Mouse (Mus musculus): ENCODE measurements at regions not wholly inside any gene's neighbourhood (a gene's known extent, or its start where the extent isn't known, plus 50 kb on each side); places are given as distances from the start of the nearest gene placed in this dataset.
A peak's percentile ranks its signal among the peaks of the same experiment; 100 is the strongest.
"Not testable (repeated sequence)": the region's sequence is repeated elsewhere in the genome, so short reads cannot be mapped to it uniquely, and the experiment has no call there.

GRCm38 (mm10) chr14:53121704-53122103 lies 626.2 kb upstream of the Olfr1507 start:
- not testable (repeated sequence) for ATAC-seq (ENCODE audit: insufficient read depth, low read depth); DNase-seq (ENCODE audit: low spot score); H3K4me3 ChIP-seq (ENCODE audit: low read depth, low read length); H3K36me3 ChIP-seq (replicated peaks; ENCODE audit: control insufficient read depth, insufficient read depth, low read length); H3K27me3 ChIP-seq (ENCODE audit: control insufficient read depth, insufficient read depth, low read length); H3K4me1 ChIP-seq (ENCODE audit: control insufficient read depth, insufficient read depth); H3K27ac ChIP-seq (ENCODE audit: low read depth); H3K9ac ChIP-seq (replicated peaks; ENCODE audit: low read depth, low read length); H3K4me2 ChIP-seq (ENCODE audit: low read depth, low read length); H3K9me3 ChIP-seq (replicated peaks; ENCODE audit: control insufficient read depth, low read length)
- WGBS, result 3% methylated on average over 2 of the region's 3 CpGs
- TF ChIP-seq CTCF (IDR thresholded peaks at IDR 0.05; ENCODE audit: low read depth), result peak; percentile 33; the same call in 1 of the 2 replicates

GRCm38 (mm10) chr14:53109732-53110131 lies 614.2 kb upstream of the Olfr1507 start:
- H3K27ac ChIP-seq (ENCODE audit: low read depth), result not testable (repeated sequence)

GRCm38 (mm10) chr14:53101362-53101761 lies 605.8 kb upstream of the Olfr1507 start:
- not testable (repeated sequence) for H3K4me3 ChIP-seq (ENCODE audit: low read depth, low read length); H3K27ac ChIP-seq (ENCODE audit: low read depth); H3K9me3 ChIP-seq (replicated peaks; ENCODE audit: control insufficient read depth, low read length); H3K9ac ChIP-seq (replicated peaks; ENCODE audit: low read depth, low read length); H3K4me2 ChIP-seq (ENCODE audit: low read depth, low read length); H3K4me1 ChIP-seq (ENCODE audit: control insufficient read depth, insufficient read depth); H3K27me3 ChIP-seq (ENCODE audit: control insufficient read depth, insufficient read depth, low read length); ATAC-seq (ENCODE audit: insufficient read depth, low read depth); H3K36me3 ChIP-seq (replicated peaks; ENCODE audit: control insufficient read depth, insufficient read depth, low read length)
- 26% methylated on average over 5 of the region's 5 CpGs for WGBS
- peak; percentile 8 for DNase-seq (ENCODE audit: low spot score)

More at GRCm38 (mm10) chr14:53109732-53110131, 614.2 kb upstream of the Olfr1507 start:
- not testable (repeated sequence) for H3K4me1 ChIP-seq (ENCODE audit: control insufficient read depth, insufficient read depth); H3K4me2 ChIP-seq (ENCODE audit: low read depth, low read length); H3K27me3 ChIP-seq (ENCODE audit: control insufficient read depth, insufficient read depth, low read length); DNase-seq (ENCODE audit: low spot score); H3K9ac ChIP-seq (replicated peaks; ENCODE audit: low read depth, low read length); H3K9me3 ChIP-seq (replicated peaks; ENCODE audit: control insufficient read depth, low read length); ATAC-seq (ENCODE audit: insufficient read depth, low read depth); H3K36me3 ChIP-seq (replicated peaks; ENCODE audit: control insufficient read depth, insufficient read depth, low read length); H3K4me3 ChIP-seq (ENCODE audit: low read depth, low read length)
- 68% methylated on average over 3 of the region's 3 CpGs for WGBS

- not testable (repeated sequence) for ATAC-seq (ENCODE audit: insufficient read depth, low read depth); H3K4me1 ChIP-seq (ENCODE audit: control insufficient read depth, insufficient read depth); H3K27ac ChIP-seq (ENCODE audit: low read depth); H3K36me3 ChIP-seq (replicated peaks; ENCODE audit: control insufficient read depth, insufficient read depth, low read length); DNase-seq (ENCODE audit: low spot score); H3K9ac ChIP-seq (replicated peaks; ENCODE audit: low read depth, low read length); H3K9me3 ChIP-seq (replicated peaks; ENCODE audit: control insufficient read depth, low read length); H3K4me2 ChIP-seq (ENCODE audit: low read depth, low read length); H3K27me3 ChIP-seq (ENCODE audit: control insufficient read depth, insufficient read depth, low read length); H3K4me3 ChIP-seq (ENCODE audit: low read depth, low read length)
Observed at GRCm38 (mm10) chr14:53090921-53091320, 595.4 kb upstream of the Olfr1507 start.

GRCm38 (mm10) chr14:53081853-53082252 lies 586.3 kb upstream of the Olfr1507 start:
- H3K9ac ChIP-seq (replicated peaks; ENCODE audit: low read depth, low read length); H3K4me2 ChIP-seq (ENCODE audit: low read depth, low read length); H3K9me3 ChIP-seq (replicated peaks; ENCODE audit: control insufficient read depth, low read length); H3K27ac ChIP-seq (ENCODE audit: low read depth); H3K36me3 ChIP-seq (replicated peaks; ENCODE audit: control insufficient read depth, insufficient read depth, low read length); DNase-seq (ENCODE audit: low spot score); H3K4me3 ChIP-seq (ENCODE audit: low read depth, low read length); H3K27me3 ChIP-seq (ENCODE audit: control insufficient read depth, insufficient read depth, low read length); H3K4me1 ChIP-seq (ENCODE audit: control insufficient read depth, insufficient read depth); ATAC-seq (ENCODE audit: insufficient read depth, low read depth): not testable (repeated sequence)
- 61% methylated on average over 4 of the region's 4 CpGs for WGBS

GRCm38 (mm10) chr14:53081024-53081711 lies 585.6 kb upstream of the Olfr1507 start:
- H3K4me1 ChIP-seq (ENCODE audit: control insufficient read depth, insufficient read depth); H3K9ac ChIP-seq (replicated peaks; ENCODE audit: low read depth, low read length); H3K4me2 ChIP-seq (ENCODE audit: low read depth, low read length); H3K4me3 ChIP-seq (ENCODE audit: low read depth, low read length); H3K36me3 ChIP-seq (replicated peaks; ENCODE audit: control insufficient read depth, insufficient read depth, low read length); H3K9me3 ChIP-seq (replicated peaks; ENCODE audit: control insufficient read depth, low read length); ATAC-seq (ENCODE audit: insufficient read depth, low read depth); H3K27ac ChIP-seq (ENCODE audit: low read depth); DNase-seq (ENCODE audit: low spot score); H3K27me3 ChIP-seq (ENCODE audit: control insufficient read depth, insufficient read depth, low read length): not testable (repeated sequence)
- no CpG with 5 or more reads among the region's 2 CpGs for WGBS

GRCm38 (mm10) chr14:53080556-53080955 lies 585.0 kb upstream of the Olfr1507 start:
- WGBS, result 73% methylated on average over 3 of the region's 3 CpGs
- not testable (repeated sequence) for H3K27me3 ChIP-seq (ENCODE audit: control insufficient read depth, insufficient read depth, low read length); H3K27ac ChIP-seq (ENCODE audit: low read depth); DNase-seq (ENCODE audit: low spot score); H3K36me3 ChIP-seq (replicated peaks; ENCODE audit: control insufficient read depth, insufficient read depth, low read length); ATAC-seq (ENCODE audit: insufficient read depth, low read depth); H3K4me1 ChIP-seq (ENCODE audit: control insufficient read depth, insufficient read depth); H3K9ac ChIP-seq (replicated peaks; ENCODE audit: low read depth, low read length); H3K4me3 ChIP-seq (ENCODE audit: low read depth, low read length); H3K9me3 ChIP-seq (replicated peaks; ENCODE audit: control insufficient read depth, low read length); H3K4me2 ChIP-seq (ENCODE audit: low read depth, low read length)

- DNase-seq (ENCODE audit: low spot score); H3K4me2 ChIP-seq (ENCODE audit: low read depth, low read length); H3K9me3 ChIP-seq (replicated peaks; ENCODE audit: control insufficient read depth, low read length); ATAC-seq (ENCODE audit: insufficient read depth, low read depth); H3K4me1 ChIP-seq (ENCODE audit: control insufficient read depth, insufficient read depth); H3K36me3 ChIP-seq (replicated peaks; ENCODE audit: control insufficient read depth, insufficient read depth, low read length); H3K27me3 ChIP-seq (ENCODE audit: control insufficient read depth, insufficient read depth, low read length); H3K4me3 ChIP-seq (ENCODE audit: low read depth, low read length); H3K9ac ChIP-seq (replicated peaks; ENCODE audit: low read depth, low read length); H3K27ac ChIP-seq (ENCODE audit: low read depth): not testable (repeated sequence)
- WGBS, result 67% methylated on average over 2 of the region's 2 CpGs
Observed at GRCm38 (mm10) chr14:53075937-53076336, 580.4 kb upstream of the Olfr1507 start.

- H3K27me3 ChIP-seq (ENCODE audit: control insufficient read depth, insufficient read depth, low read length); H3K4me3 ChIP-seq (ENCODE audit: low read depth, low read length); H3K9ac ChIP-seq (replicated peaks; ENCODE audit: low read depth, low read length); H3K4me1 ChIP-seq (ENCODE audit: control insufficient read depth, insufficient read depth); DNase-seq (ENCODE audit: low spot score); H3K9me3 ChIP-seq (replicated peaks; ENCODE audit: control insufficient read depth, low read length); H3K36me3 ChIP-seq (replicated peaks; ENCODE audit: control insufficient read depth, insufficient read depth, low read length); H3K4me2 ChIP-seq (ENCODE audit: low read depth, low read length); H3K27ac ChIP-seq (ENCODE audit: low read depth); ATAC-seq (ENCODE audit: insufficient read depth, low read depth): not testable (repeated sequence)
- WGBS, result 66% methylated on average over 6 of the region's 6 CpGs
Observed at GRCm38 (mm10) chr14:53073126-53073525, 577.6 kb upstream of the Olfr1507 start.

Measured in heart, postnatal 0 days (tissue).